Mouse (Mus musculus) CH12.LX (cell line): ENCODE results near the gene Setd3. TPM values are rescaled to one million over a fixed set of nuclear protein-coding genes. Genes with fewer than 3 reads are reported as not detected.

Experiments
- DNase-seq: peaks from one replicate; pipeline ENCODE4 v3.0.0-alpha.2; 2013; ENCODE audit errors: extremely low read depth
- H3K27ac ChIP-seq: 2 replicates; pipeline ENCODE4 v1.5.1; 2012; ENCODE audit warnings: low read depth, mild to moderate bottlenecking, control low read depth, moderate library complexity; ENCODE audit not compliant: insufficient read depth
- H3K27me3 ChIP-seq: replicated peaks from 2 replicates; pipeline ENCODE3; 2012; ENCODE audit warnings: inconsistent platforms
- H3K36me3 ChIP-seq, 2 experiments: replicated peaks in 1 of 2; 2 replicates each; pipeline versions ENCODE3 to v1.6.1; 2012; ENCODE audit warnings: inconsistent platforms in 1 of 2, low read length in 1 of 2, mild to moderate bottlenecking in 1 of 2, mixed read lengths in 1 of 2, moderate library complexity in 1 of 2; ENCODE audit not compliant: control insufficient read depth in 1 of 2, insufficient read depth in 1 of 2
- H3K4me1 ChIP-seq, 2 experiments: 2 replicates each; pipeline ENCODE4 v1.6.1; 2012; ENCODE audit warnings: inconsistent platforms in 1 of 2, moderate library complexity in 1 of 2; ENCODE audit not compliant: insufficient read depth in 2 of 2, control insufficient read depth in 1 of 2
- H3K4me2 ChIP-seq: 2 replicates; pipeline ENCODE4 v1.6.1; 2012; ENCODE audit warnings: low read depth, mild to moderate bottlenecking, control low read depth; ENCODE audit not compliant: poor library complexity, insufficient read depth, severe bottlenecking
- H3K4me3 ChIP-seq, 3 experiments: fragments of 150-350 bp in 1 of 3; sonication (generic) in 1 of 3; replicated peaks in 1 of 3; 2 replicates each; pipeline versions ENCODE3 to v1.5.1; 2011 to 2012; ENCODE audit warnings: low read depth in 2 of 3, low read length in 2 of 3, mild to moderate bottlenecking in 2 of 3, moderate library complexity in 2 of 3, control low read depth in 1 of 3, improper control_type of control experiment in 1 of 3, inconsistent platforms in 1 of 3, mixed read lengths in 1 of 3; ENCODE audit not compliant: poor library complexity in 1 of 3
- H3K79me2 ChIP-seq: replicated peaks from 2 replicates; pipeline ENCODE4 v1.6.1; 2012; ENCODE audit warnings: mild to moderate bottlenecking, moderate library complexity; ENCODE audit not compliant: control insufficient read depth, poor library complexity, insufficient read depth, severe bottlenecking; ENCODE audit errors: extremely low read depth
- H3K9ac ChIP-seq: 2 replicates; pipeline ENCODE4 v1.6.1; 2012; ENCODE audit warnings: low read depth, mild to moderate bottlenecking, control low read depth, moderate library complexity; ENCODE audit not compliant: insufficient read depth
- H3K9me3 ChIP-seq: replicated peaks from 2 replicates; pipeline ENCODE3; 2012; ENCODE audit warnings: low read length, inconsistent platforms, mixed read lengths
- CHD1 ChIP-seq: IDR thresholded peaks from 2 replicates; pipeline ENCODE4 v1.6.1; 2012; ENCODE audit warnings: low read depth, low read length, improper control_type of control experiment, inconsistent platforms
- CTCF ChIP-seq, 2 experiments: IDR thresholded peaks in 1 of 2; conservative IDR thresholded peaks in 1 of 2; 2 replicates each; pipeline ENCODE4 v1.5.1; 2011 to 2012; ENCODE audit warnings: low read depth in 2 of 2, low read length in 2 of 2, improper control_type of control experiment in 1 of 2, inconsistent platforms in 1 of 2, mild to moderate bottlenecking in 1 of 2, moderate library complexity in 1 of 2
- EP300 ChIP-seq: IDR thresholded peaks from 2 replicates; pipeline ENCODE4 v1.6.1; 2011; ENCODE audit warnings: low read length, improper control_type of control experiment
- ETS1 ChIP-seq: conservative IDR thresholded peaks from 2 replicates; pipeline ENCODE4 v1.6.1; 2012; ENCODE audit warnings: low read depth, mild to moderate bottlenecking, inconsistent platforms, low read length, improper control_type of control experiment, moderate library complexity
- HCFC1 ChIP-seq: IDR thresholded peaks from 2 replicates; pipeline ENCODE4 v1.6.1; 2012; ENCODE audit warnings: low read depth, mild to moderate bottlenecking, inconsistent platforms, low read length, improper control_type of control experiment
- JUN ChIP-seq: IDR thresholded peaks from 2 replicates; pipeline ENCODE4 v1.6.1; 2011; ENCODE audit warnings: low read depth, mild to moderate bottlenecking, low read length, improper control_type of control experiment, moderate library complexity; ENCODE audit not compliant: insufficient read depth
- KAT2A ChIP-seq: IDR thresholded peaks from 2 replicates; pipeline ENCODE4 v1.6.1; 2012; ENCODE audit warnings: low read length, improper control_type of control experiment, inconsistent platforms; ENCODE audit not compliant: insufficient replicate concordance
- MAFK ChIP-seq: IDR thresholded peaks from 2 replicates; pipeline ENCODE4 v1.6.1; 2011; ENCODE audit warnings: low read length, improper control_type of control experiment; ENCODE audit not compliant: insufficient replicate concordance
- MAZ ChIP-seq: IDR thresholded peaks from 2 replicates; pipeline ENCODE4 v1.6.1; 2012; ENCODE audit warnings: low read depth, mild to moderate bottlenecking, inconsistent platforms, low read length, improper control_type of control experiment, moderate library complexity
- POLR2AphosphoS2 ChIP-seq: IDR thresholded peaks from 2 replicates; pipeline ENCODE4 v1.6.1; 2011; ENCODE audit warnings: low read depth, low read length, improper control_type of control experiment
- SMC3 ChIP-seq: IDR thresholded peaks from 2 replicates; pipeline ENCODE4 v1.6.1; 2011; ENCODE audit warnings: low read depth, low read length, improper control_type of control experiment
- TBP ChIP-seq: conservative IDR thresholded peaks from 2 replicates; pipeline ENCODE4 v1.6.1; 2011; ENCODE audit warnings: low read depth, low read length, improper control_type of control experiment
- TCF12 ChIP-seq: IDR thresholded peaks from 2 replicates; pipeline ENCODE4 v1.6.1; 2014; ENCODE audit warnings: low read depth, mild to moderate bottlenecking, inconsistent platforms, low read length, improper control_type of control experiment
- UBTF ChIP-seq: IDR thresholded peaks from 2 replicates; pipeline ENCODE4 v1.6.1; 2012; ENCODE audit warnings: low read depth, mild to moderate bottlenecking, inconsistent platforms, low read length, improper control_type of control experiment, moderate library complexity
- ZKSCAN1 ChIP-seq: IDR thresholded peaks from 2 replicates; pipeline ENCODE4 v1.6.1; 2012; ENCODE audit warnings: low read depth, inconsistent platforms, low read length, improper control_type of control experiment, borderline replicate concordance
- ZMIZ1 ChIP-seq: IDR thresholded peaks from 2 replicates; pipeline ENCODE4 v1.6.1; 2012; ENCODE audit warnings: low read depth, mild to moderate bottlenecking, inconsistent platforms, low read length, improper control_type of control experiment
- ZNF384 ChIP-seq: IDR thresholded peaks from 2 replicates; pipeline ENCODE4 v1.6.1; 2012; ENCODE audit warnings: low read depth, low read length, improper control_type of control experiment, inconsistent platforms
- dilution Hi-C: fragments of 300-500 bp; cut with MboI; formaldehyde crosslinking; loops from 2 replicates; pipeline ENCODE4 v1.14.3; 2020; ENCODE audit warnings: low sequenced_read_pairs; ENCODE audit not compliant: extremely low pct_unique_long_range_greater_than_20kb, extremely low pct_ligation_motif_present
- in situ Hi-C: fragments of 300-500 bp; cut with MboI; formaldehyde crosslinking; loops from 3 replicates; pipeline ENCODE4 v1.14.3; 2019; ENCODE audit warnings: low sequenced_read_pairs, low pct_ligation_motif_present, low pct_unique_long_range_greater_than_20kb, mixed read lengths
- polyA plus RNA-seq: library from polyadenylated mRNA; unstranded; fragments of >175 nt; gene quantifications from 2 replicates; pipeline ENCODE4 v1.2.1, GENCODE M21; 2012; ENCODE audit warnings: low read depth; ENCODE audit not compliant: insufficient read length
- total RNA-seq, 2 experiments: library from RNA; depleted of rRNA; stranded (reverse); fragments of 300-350 nt in 1 of 2; fragments of >200 nt in 1 of 2; gene quantifications; 2 replicates each; pipeline ENCODE4 v1.2.3; 2012 to 2014

The Setd3 gene
- total and polyA plus RNA-seq, 3 experiments = 44.3 to 65.9 (median 55.8) TPM

- H3K27ac ChIP-seq = no peak overlapping the region
- TF ChIP-seq SMC3 (no peak), ZMIZ1 (no peak), HCFC1 (no peak), EP300 (no peak), JUN (no peak), ZNF384 (no peak), ZKSCAN1 (no peak), MAFK (no peak), UBTF (no peak), MAZ (no peak), TBP (no peak), CTCF (conservative IDR thresholded peaks at IDR 0.05 in 1 of 2, IDR thresholded peaks at IDR 0.05 in 1 of 2; ENCODE audit: low read depth in 2 of 2, low read length in 2 of 2) (no peak), CHD1 (no peak)
- no peak for DNase-seq
- H3K27me3 ChIP-seq = no peaks in the 10 kb centered on the region
- H3K4me2 ChIP-seq = no peak overlapping the region
- peaks cover 26 to 82% of the 10 kb centered on the region in 2 experiments for H3K4me1 ChIP-seq
- no peaks in the 10 kb centered on the region for H3K9me3 ChIP-seq
- dilution Hi-C loops = no loop called here
- in situ Hi-C loops = no loop called here
- no peak overlapping the region for H3K9ac ChIP-seq
- peaks cover 4 to 22% of the 10 kb centered on the region in 2 experiments for H3K36me3 ChIP-seq
- no peak overlapping the region for H3K4me3 ChIP-seq
- H3K79me2 ChIP-seq = peaks cover 61% of the 10 kb centered on the region
Observed at GRCm38 (mm10) chr12:108168909-108169308, 10.2 kb downstream of the Setd3 start.

GRCm38 (mm10) chr12:108163706-108164105 is 15.4 kb downstream of the Setd3 start:
- H3K79me2 ChIP-seq = peaks cover 18% of the 10 kb centered on the region
- dilution Hi-C loops = no loop called here
- no peaks in the 10 kb centered on the region for H3K9me3 ChIP-seq
- H3K27ac ChIP-seq = no peak overlapping the region
- H3K4me1 ChIP-seq = peaks cover 9 to 31% of the 10 kb centered on the region in 2 experiments; a peak in 3 of 4 replicates
- TF ChIP-seq TCF12 (no peak), ETS1 (no peak), MAFK (no peak), KAT2A (no peak), POLR2AphosphoS2 (no peak), JUN (no peak)
- TF ChIP-seq, all 38 proteins: peak for 0
- Histone ChIP-seq H3K9ac (no peak overlapping the region), H3K36me3 (peaks cover 39 to 65% of the 10 kb centered on the region in 2 experiments), H3K4me3 (no peak overlapping the region), H3K27me3 (no peaks in the 10 kb centered on the region), H3K4me2 (no peak overlapping the region)
- no peak for DNase-seq
- in situ Hi-C loops = no loop called here
